Mouse (Mus musculus) bone marrow, adult 2 months (tissue): ENCODE measurements around the gene Pip4k2c. TPM values are rescaled to one million over a fixed set of nuclear protein-coding genes. Genes with fewer than 3 reads are reported as not detected.
A peak's percentile ranks its signal among the peaks of the same experiment; 100 is the strongest.
"Not testable (repeated sequence)": the region's sequence is repeated elsewhere in the genome, so short reads cannot be mapped to it uniquely, and the experiment has no call there.

Experiments
- H3K27ac ChIP-seq: fragments of 200-500 bp; 2 replicates; pipeline ENCODE4 v1.5.1; 2012; ENCODE audit warnings: low read depth, mild to moderate bottlenecking, control low read depth, inconsistent platforms, low read length; ENCODE audit not compliant: control insufficient read depth, poor library complexity, insufficient read depth
- H3K4me1 ChIP-seq: fragments of 200-500 bp; 2 replicates; pipeline ENCODE4 v1.6.1; 2011; ENCODE audit warnings: low read length; ENCODE audit not compliant: control insufficient read depth, insufficient read depth
- H3K4me3 ChIP-seq: fragments of 200-500 bp; replicated peaks from 2 replicates; pipeline ENCODE3; 2011; ENCODE audit warnings: mild to moderate bottlenecking, low read depth, low read length, control low read depth; ENCODE audit not compliant: control insufficient read depth
- CTCF ChIP-seq: fragments of 200-500 bp; IDR thresholded peaks from 2 replicates; pipeline ENCODE4 v1.5.1; 2011; ENCODE audit warnings: low read length, control low read depth; ENCODE audit not compliant: control insufficient read depth, insufficient read depth
- POLR2A ChIP-seq: fragments of 200-500 bp; IDR thresholded peaks from 2 replicates; pipeline ENCODE4 v1.6.1; 2011; ENCODE audit warnings: low read depth, mild to moderate bottlenecking, control low read depth, low read length, borderline replicate concordance; ENCODE audit not compliant: control insufficient read depth
- WGBS: fragments of 180-500 bp; shearing (Covaris S2); methylation state at CpG from one replicate; pipeline ENCODE4 v1.1.7; 2018; 5-methylcytosine and 5-hydroxymethylcytosine counted together
- polyA plus RNA-seq: library from polyadenylated mRNA; stranded (reverse); fragments of >200 nt; gene quantifications from 2 replicates; pipeline ENCODE4 v1.2.4, GENCODE M21; 2011; ENCODE audit warnings: low replicate concordance; ENCODE audit not compliant: missing spikeins, insufficient read depth, insufficient read length

The Pip4k2c gene
- polyA plus RNA-seq, 1 experiment = 24.9 TPM

GRCm38 (mm10) chr10:127156511-127156910 lies 54.9 kb downstream of the Pip4k2c start:
- WGBS = 83% methylated on average over 1 of the region's 1 CpGs
- no peak overlapping the region for H3K27ac ChIP-seq

DNA sequence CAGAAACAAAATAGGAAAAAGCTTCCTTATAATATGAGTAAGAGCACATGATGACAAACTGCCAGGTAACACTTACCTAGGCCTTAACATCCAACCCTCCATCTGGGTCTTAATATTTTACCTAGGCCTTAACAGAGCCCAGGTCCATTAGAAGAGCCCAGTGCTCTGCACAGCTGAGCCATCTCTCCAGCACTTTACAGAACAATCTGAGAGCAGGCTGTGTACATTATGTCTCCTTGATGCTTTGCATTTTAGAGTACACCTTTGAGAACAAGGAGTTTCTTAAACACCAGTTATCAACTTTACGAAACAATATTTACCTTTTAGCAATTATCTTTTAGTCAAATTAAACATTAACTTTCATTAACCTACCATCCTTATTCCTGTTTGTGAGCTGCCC lies 55.3 kb downstream of the Pip4k2c start:
- no peak for TF ChIP-seq CTCF
- no peak for TF ChIP-seq POLR2A
- H3K27ac ChIP-seq = no peak overlapping the region
- 90% methylated on average over 1 of the region's 1 CpGs for WGBS

More at GRCm38 (mm10) chr10:127156511-127156910, 54.9 kb downstream of the Pip4k2c start:
- H3K4me3 ChIP-seq = no peak overlapping the region
- H3K4me1 ChIP-seq = no peaks in the 10 kb centered on the region
- no peak for TF ChIP-seq CTCF
- no peak for TF ChIP-seq POLR2A

DNA sequence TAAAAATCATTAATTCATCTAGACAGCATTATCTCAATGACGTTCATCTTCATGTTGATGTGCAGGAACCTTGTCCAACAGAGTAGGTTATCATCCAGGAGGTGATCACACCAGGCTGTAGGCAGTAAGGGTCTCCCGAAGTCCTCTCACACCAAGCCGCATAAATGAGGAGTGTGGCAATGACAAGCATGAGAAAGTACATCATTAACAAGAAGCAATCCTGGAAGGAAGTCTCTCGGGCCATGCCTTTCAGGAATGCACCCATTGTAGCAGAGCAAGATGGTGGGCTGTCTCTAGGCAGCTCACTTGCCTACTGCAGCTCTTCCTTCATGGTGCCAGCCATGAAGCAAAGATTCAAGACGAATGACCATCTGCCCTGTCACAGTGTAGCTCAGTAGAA lies 56.7 kb downstream of the Pip4k2c start:
- H3K4me3 ChIP-seq = no peak overlapping the region
- H3K27ac ChIP-seq = no peak overlapping the region
- TF ChIP-seq POLR2A (no peak), CTCF (no peak)
- 81% methylated on average over 5 of the region's 5 CpGs for WGBS
- H3K4me1 ChIP-seq = peaks cover 2% of the 10 kb centered on the region; the same call in 1 of the 2 replicates

More for the DNA sequence above, 55.3 kb downstream of the Pip4k2c start:
- no peak overlapping the region for H3K4me3 ChIP-seq
- no peaks in the 10 kb centered on the region for H3K4me1 ChIP-seq

- 91% methylated on average over 2 of the region's 2 CpGs for WGBS
- no peak overlapping the region for H3K4me3 ChIP-seq
- no peak overlapping the region for H3K27ac ChIP-seq
- H3K4me1 ChIP-seq = peaks cover 2% of the 10 kb centered on the region; the same call in 1 of the 2 replicates
- TF ChIP-seq CTCF (no peak), POLR2A (no peak)
Measured at GRCm38 (mm10) chr10:127154241-127154640, 57.1 kb downstream of the Pip4k2c start.

GRCm38 (mm10) chr10:127153323-127153722 lies 58.1 kb downstream of the Pip4k2c start:
- TF ChIP-seq CTCF = no peak
- TF ChIP-seq POLR2A = no peak
- Histone ChIP-seq H3K27ac (no peak overlapping the region), H3K4me3 (no peak overlapping the region), H3K4me1 (peaks cover 2% of the 10 kb centered on the region; the same call in 1 of the 2 replicates)
- WGBS = 83% methylated on average over 7 of the region's 7 CpGs

DNA sequence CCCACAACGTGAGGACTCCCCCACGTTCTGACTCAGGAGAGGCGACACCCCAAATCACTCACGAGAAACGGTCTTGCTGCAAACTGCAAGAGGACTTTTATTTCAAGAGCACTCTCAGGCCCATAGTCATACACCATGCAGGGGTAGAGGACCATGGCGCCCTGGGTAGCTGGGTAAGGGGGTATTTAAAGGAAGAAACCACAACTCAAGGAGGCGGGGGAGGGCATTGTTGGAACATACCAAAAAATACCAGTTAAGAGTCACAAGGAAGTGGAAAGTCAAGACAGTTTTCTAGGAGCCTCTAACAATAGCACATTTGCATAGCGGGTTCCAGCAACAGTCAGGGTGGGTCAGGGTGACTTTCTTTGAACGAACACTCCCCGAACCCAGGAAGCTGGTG lies 58.8 kb downstream of the Pip4k2c start:
- WGBS = 87% methylated on average over 10 of the region's 10 CpGs
- H3K4me1 ChIP-seq, H3K4me3 ChIP-seq, H3K27ac ChIP-seq: not testable (repeated sequence)

DNA sequence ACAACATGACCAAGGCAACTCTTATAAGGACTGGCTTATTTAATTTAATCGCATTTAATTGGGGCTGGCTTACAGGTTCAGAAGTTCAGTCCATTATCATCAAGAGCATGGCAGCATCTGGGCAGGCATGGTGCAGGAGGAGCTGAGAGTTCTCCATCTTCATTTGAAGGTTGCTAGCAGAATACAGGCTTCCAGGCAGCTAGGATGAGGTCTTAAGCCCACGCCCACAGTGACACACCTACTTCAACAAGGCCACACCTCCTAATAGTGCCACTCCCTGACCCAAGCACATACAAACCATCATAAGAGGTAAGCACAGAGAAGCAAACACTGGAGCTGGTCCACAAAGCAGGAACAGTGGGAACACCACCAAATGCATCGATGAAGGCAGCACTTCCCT lies 60.2 kb downstream of the Pip4k2c start:
- not testable (repeated sequence) for H3K4me1 ChIP-seq, H3K4me3 ChIP-seq, H3K27ac ChIP-seq
- WGBS = 90% methylated on average over 3 of the region's 3 CpGs

DNA sequence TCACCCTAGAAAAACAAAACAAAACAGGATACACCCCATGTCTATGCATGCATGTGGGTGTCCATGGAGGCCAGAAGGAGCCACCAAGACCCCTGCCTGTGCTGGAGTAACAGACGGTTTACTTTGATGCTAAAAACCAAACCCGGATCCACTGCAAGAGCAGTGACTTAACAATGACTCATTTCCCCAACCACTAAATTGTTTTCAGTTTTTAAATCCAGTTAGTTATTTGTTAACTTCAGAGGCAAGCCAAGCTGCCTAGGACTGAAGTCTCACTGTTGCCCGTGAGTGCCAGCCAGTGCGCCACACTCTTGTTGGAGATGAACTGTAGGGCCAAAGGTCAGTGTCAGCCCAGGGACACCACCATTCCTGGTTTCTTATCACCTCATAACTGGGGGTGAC lies 60.9 kb downstream of the Pip4k2c start:
- H3K27ac ChIP-seq = peak overlapping the region; percentile 17; the same call in 1 of the 2 replicates
- WGBS = 44% methylated on average over 4 of the region's 4 CpGs
- H3K4me3 ChIP-seq = peak overlapping the region; percentile 11
- H3K4me1 ChIP-seq = peaks cover 2% of the 10 kb centered on the region; the same call in 1 of the 2 replicates
- TF ChIP-seq POLR2A (no peak), CTCF (no peak)

GRCm38 (mm10) chr10:127147135-127147534 lies 64.2 kb downstream of the Pip4k2c start:
- WGBS = 79% methylated on average over 6 of the region's 6 CpGs
- Histone ChIP-seq H3K27ac (no peak overlapping the region), H3K4me1 (peaks cover 2% of the 10 kb centered on the region; the same call in 1 of the 2 replicates), H3K4me3 (no peak overlapping the region)
- no peak for TF ChIP-seq CTCF
- no peak for TF ChIP-seq POLR2A

Other genes with a start within 250 kb of the Pip4k2c start
- 31.5 and 43.9 TPM in 2 replicates for gene Ctdsp2, start 232.9 kb downstream of the Pip4k2c start, polyA plus RNA-seq
- not detected in 2 replicates for gene Avil, start 210.9 kb downstream of the Pip4k2c start, polyA plus RNA-seq
- 9.7 and 23.6 TPM in 2 replicates for gene Tsfm, start 180.7 kb downstream of the Pip4k2c start, polyA plus RNA-seq
- gene Mettl1, start 170.2 kb downstream of the Pip4k2c start, polyA plus RNA-seq = 10.0 and 14.6 TPM in 2 replicates
- 1.1 TPM in 1 of 2 replicates, not detected in the other for gene Eef1akmt3, start 170.1 kb downstream of the Pip4k2c start, polyA plus RNA-seq
- not detected in 2 replicates for gene Cyp27b1, start 163.3 kb downstream of the Pip4k2c start, polyA plus RNA-seq
- gene March9, start 151.4 kb downstream of the Pip4k2c start, polyA plus RNA-seq = 1.6 TPM in 1 of 2 replicates, not detected in the other
- 127 and 148 TPM in 2 replicates for gene Cdk4, start 148.1 kb downstream of the Pip4k2c start, polyA plus RNA-seq
- gene Tspan31, start 141.3 kb downstream of the Pip4k2c start, polyA plus RNA-seq = 15.7 and 22.5 TPM in 2 replicates
- 11.0 and 27.3 TPM in 2 replicates for gene Agap2, start 136.3 kb downstream of the Pip4k2c start, polyA plus RNA-seq
- 34.7 and 69.0 TPM in 2 replicates for gene Os9, start 90.5 kb downstream of the Pip4k2c start, polyA plus RNA-seq
- gene B4galnt1, start 46.4 kb downstream of the Pip4k2c start, polyA plus RNA-seq = 26.4 and 54.8 TPM in 2 replicates
- not detected in 2 replicates for gene Slc26a10, start 30.9 kb downstream of the Pip4k2c start, polyA plus RNA-seq
- gene Arhgef25, start 21.5 kb downstream of the Pip4k2c start, polyA plus RNA-seq = 9.9 and 25.0 TPM in 2 replicates
- 58.4 and 78.7 TPM in 2 replicates for gene Dtx3, start 15.9 kb downstream of the Pip4k2c start, polyA plus RNA-seq
- gene Kif5a, start 51.8 kb upstream of the Pip4k2c start, polyA plus RNA-seq = 1.7 and 2.3 TPM in 2 replicates
- gene Dctn2, start 54.8 kb upstream of the Pip4k2c start, polyA plus RNA-seq = 68.6 and 115 TPM in 2 replicates
- gene Mbd6, start 77.4 kb upstream of the Pip4k2c start, polyA plus RNA-seq = 75.9 and 131 TPM in 2 replicates
- 41.6 and 85.0 TPM in 2 replicates for gene Mars, start 100.2 kb upstream of the Pip4k2c start, polyA plus RNA-seq
- gene Arhgap9, start 110.4 kb upstream of the Pip4k2c start, polyA plus RNA-seq = 30.1 and 77.2 TPM in 2 replicates
- gene Gli1, start 130.4 kb upstream of the Pip4k2c start, polyA plus RNA-seq = 2.2 TPM in 1 of 2 replicates, not detected in the other
- 0.27 TPM in 1 of 2 replicates, not detected in the other for gene Inhbe, start 142.8 kb upstream of the Pip4k2c start, polyA plus RNA-seq
- 0.52 TPM in 1 of 2 replicates, not detected in the other for gene Inhbc, start 158.8 kb upstream of the Pip4k2c start, polyA plus RNA-seq
- 59.7 and 144 TPM in 2 replicates for gene R3hdm2, start 168.7 kb upstream of the Pip4k2c start, polyA plus RNA-seq